Mouse (Mus musculus): ENCODE measurements at regions not wholly inside any gene's neighbourhood (a gene's known extent, or its start where the extent isn't known, plus 50 kb on each side); places are given as distances from the start of the nearest gene placed in this dataset.

DNA sequence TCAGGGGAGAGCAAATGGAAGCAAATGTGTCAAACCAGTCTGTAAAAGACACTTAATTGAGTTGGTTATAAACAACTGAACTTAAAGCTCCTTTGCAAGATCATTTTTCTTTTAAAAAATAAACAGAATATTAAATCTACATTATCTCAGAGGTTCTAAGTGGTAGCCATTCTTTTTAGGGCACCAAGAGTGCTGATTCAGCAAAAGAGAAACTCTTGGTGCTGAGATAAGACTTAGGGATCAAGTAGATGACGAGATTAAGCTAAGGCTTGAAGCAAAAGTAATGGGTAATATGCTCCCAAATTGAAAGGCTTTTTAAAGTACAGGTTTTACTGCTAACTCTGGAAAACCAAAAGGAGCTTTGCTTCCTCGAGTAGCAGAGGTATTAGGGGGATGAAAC, 740.5 kb downstream of the Gbe1 start:
- TF ChIP-seq CTCF (IDR thresholded peaks at IDR 0.05; ENCODE audit: borderline replicate concordance, extremely low read depth, insufficient read depth, insufficient read length) (no peak), POLR2A (IDR thresholded peaks at IDR 0.05; ENCODE audit: borderline replicate concordance, extremely low read depth, insufficient read depth, insufficient read length, poor library complexity, severe bottlenecking) (no peak)
